Mouse (Mus musculus): Measurements from ENCODE around the gene Klrg2. TPM values are rescaled to one million over a fixed set of nuclear protein-coding genes. Genes with fewer than 3 reads are reported as not detected.
A peak's percentile ranks its signal among the peaks of the same experiment; 100 is the strongest.

Gene Klrg2
- total and polyA plus RNA-seq, 3 experiments: 1.0 to 6.2 TPM; not detected in 1

- H3K27me3 ChIP-seq (ENCODE audit: control insufficient read depth in 1 of 2, insufficient read depth in 2 of 2, low read length in 2 of 2): no peaks in the 10 kb centered on the region
- no peak for DNase-seq (ENCODE audit: low read depth, low spot score)
- no peaks in the 10 kb centered on the region for H3K9me3 ChIP-seq (replicated peaks; ENCODE audit: insufficient read depth, low read length)
- H3K4me1 ChIP-seq (ENCODE audit: control insufficient read depth in 1 of 2, insufficient read depth in 2 of 2, low read length in 2 of 2): peaks cover 0 to 15% of the 10 kb centered on the region in 2 experiments; a peak in 3 of 4 replicates
- no peak overlapping the region for H3K27ac ChIP-seq (ENCODE audit: control insufficient read depth, low read depth, low read length)
- no peak overlapping the region for H3K9ac ChIP-seq (ENCODE audit: control insufficient read depth, low read depth, low read length, poor library complexity, severe bottlenecking)
- H3K79me2 ChIP-seq (ENCODE audit: control insufficient read depth, insufficient read depth, low read length, poor library complexity): peaks cover 20% of the 10 kb centered on the region
- peaks cover 34 to 73% of the 10 kb centered on the region in 2 experiments for H3K36me3 ChIP-seq (ENCODE audit: control insufficient read depth in 1 of 2, insufficient read depth in 2 of 2, low read length in 2 of 2)
- TF ChIP-seq MAFK (IDR thresholded peaks at IDR 0.05; ENCODE audit: borderline replicate concordance, low read depth, low read length) (peak; percentile 99), POLR2A (IDR thresholded peaks at IDR 0.05; ENCODE audit: control insufficient read depth in 1 of 2, insufficient read depth in 1 of 2, low read depth in 1 of 2, low read length in 2 of 2, poor library complexity in 1 of 2) (peak in 1 of 2 experiments; percentile 22; a peak in 1 of 4 replicates), JUND (IDR thresholded peaks at IDR 0.05; ENCODE audit: low read depth, low read length) (no peak), GATA1 (IDR thresholded peaks at IDR 0.05; ENCODE audit: low read depth, low read length) (peak; percentile 31; the same call in 1 of the 2 replicates), SIN3A (IDR thresholded peaks at IDR 0.05; ENCODE audit: low read length) (no peak), ELF1 (IDR thresholded peaks at IDR 0.05; ENCODE audit: low read depth, low read length) (no peak), MEF2A (IDR thresholded peaks at IDR 0.05; ENCODE audit: extremely low read depth, insufficient replicate concordance, low read depth, low read length, poor library complexity, severe bottlenecking) (no peak), MYC (IDR thresholded peaks at IDR 0.05; ENCODE audit: low read depth, low read length) (no peak)
- H3K4me3 ChIP-seq (ENCODE audit: control insufficient read depth in 1 of 2, insufficient read depth in 1 of 2, low read depth in 2 of 2, low read length in 2 of 2): no peak overlapping the region
These were observed 56.8 kb downstream of the Klrg2 start for GRCm38 (mm10) chr6:38580112-38580857.

DNA sequence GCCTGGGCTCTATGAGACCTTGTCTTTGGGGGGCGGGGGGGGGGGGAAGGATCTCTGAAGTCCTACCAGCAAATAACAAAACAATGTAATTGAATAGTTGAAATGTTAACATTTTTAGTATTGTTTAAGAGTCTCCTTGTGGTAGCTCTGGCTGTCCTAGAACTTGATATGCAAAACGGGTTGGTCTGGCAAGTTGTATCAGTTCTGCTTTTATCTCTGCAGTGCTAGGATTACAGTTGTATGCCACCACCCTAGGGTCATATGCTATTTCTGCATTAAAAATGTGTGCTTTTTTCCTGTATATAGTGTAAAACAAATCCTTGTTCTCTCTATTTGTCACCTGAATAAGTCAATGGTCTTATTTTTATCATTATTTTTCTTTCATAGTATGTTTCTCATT, 60.9 kb downstream of the Klrg2 start:
- Histone ChIP-seq H3K27me3 (ENCODE audit: control insufficient read depth in 1 of 2, insufficient read depth in 2 of 2, low read length in 2 of 2) (no peaks in the 10 kb centered on the region), H3K9me3 (replicated peaks; ENCODE audit: insufficient read depth, low read length) (no peaks in the 10 kb centered on the region), H3K9ac (ENCODE audit: control insufficient read depth, low read depth, low read length, poor library complexity, severe bottlenecking) (no peak overlapping the region), H3K27ac (ENCODE audit: control insufficient read depth, low read depth, low read length) (no peak overlapping the region), H3K36me3 (ENCODE audit: control insufficient read depth in 1 of 2, insufficient read depth in 2 of 2, low read length in 2 of 2) (peaks cover 42 to 67% of the 10 kb centered on the region in 2 experiments), H3K4me1 (ENCODE audit: control insufficient read depth in 1 of 2, insufficient read depth in 2 of 2, low read length in 2 of 2) (peaks cover 3 to 15% of the 10 kb centered on the region in 2 experiments), H3K79me2 (ENCODE audit: control insufficient read depth, insufficient read depth, low read length, poor library complexity) (peaks cover 23% of the 10 kb centered on the region), H3K4me3 (ENCODE audit: control insufficient read depth in 1 of 2, insufficient read depth in 1 of 2, low read depth in 2 of 2, low read length in 2 of 2) (no peak overlapping the region)
- DNase-seq (ENCODE audit: low read depth, low spot score): peak; percentile 65
- peak; percentile 71 for TF ChIP-seq GATA1 (IDR thresholded peaks at IDR 0.05; ENCODE audit: low read depth, low read length)
- no peak for TF ChIP-seq MAZ (IDR thresholded peaks at IDR 0.05; ENCODE audit: low read depth, low read length)

Other genes starting within 250 kb of the Klrg2 start
- 12.1 and 13.6 TPM in 2 replicates for gene Ubn2, start 203.3 kb downstream of the Klrg2 start, total RNA-seq (2012; rRNA removed)
- 10 to 100 TPM; 16.0 to 39.4 TPM for gene Ubn2, start 203.3 kb downstream of the Klrg2 start, polyA plus RNA-seq (2012; ENCODE audit: insufficient read depth in 1 of 2, insufficient read length in 2 of 2, low read depth in 1 of 2, low replicate concordance in 2 of 2, missing spikeins in 1 of 2)
- 124 and 148 TPM in 2 replicates for gene Fmc1, start 103.7 kb downstream of the Klrg2 start, total RNA-seq (2012; rRNA removed)
- gene Fmc1, start 103.7 kb downstream of the Klrg2 start, polyA plus RNA-seq (2012; ENCODE audit: insufficient read depth in 1 of 2, insufficient read length in 2 of 2, low read depth in 1 of 2, low replicate concordance in 2 of 2, missing spikeins in 1 of 2): 10 to 100 TPM in 1 of 2 experiments, not detected in 1; 86.1 TPM
- gene Luc7l2, start 85.9 kb downstream of the Klrg2 start, total RNA-seq (2012; rRNA removed): 51.8 and 54.8 TPM in 2 replicates
- 100 to 1,000 TPM; 118 to 129 TPM for gene Luc7l2, start 85.9 kb downstream of the Klrg2 start, polyA plus RNA-seq (2012; ENCODE audit: insufficient read depth in 1 of 2, insufficient read length in 2 of 2, low read depth in 1 of 2, low replicate concordance in 2 of 2, missing spikeins in 1 of 2)
- 5.3 and 6.0 TPM in 2 replicates for gene Clec2l, start 25.8 kb upstream of the Klrg2 start, total RNA-seq (2012; rRNA removed)
- gene Clec2l, start 25.8 kb upstream of the Klrg2 start, polyA plus RNA-seq (2012; ENCODE audit: insufficient read depth in 1 of 2, insufficient read length in 2 of 2, low read depth in 1 of 2, low replicate concordance in 2 of 2, missing spikeins in 1 of 2): 10 to 100 TPM in 1 of 2 experiments, not detected in 1; 10.4 TPM
- 0.54 and 0.65 TPM in 2 replicates for gene Tbxas1, start 238.2 kb upstream of the Klrg2 start, total RNA-seq (2012; rRNA removed)
- gene Tbxas1, start 238.2 kb upstream of the Klrg2 start, polyA plus RNA-seq (2012; ENCODE audit: insufficient read depth in 1 of 2, insufficient read length in 2 of 2, low read depth in 1 of 2, low replicate concordance in 2 of 2, missing spikeins in 1 of 2): 1 to 10 TPM in 1 of 2 experiments, not detected in 1; 2.7 TPM
- gene Hipk2, start 238.9 kb upstream of the Klrg2 start, total RNA-seq (2012; rRNA removed): 3.9 and 4.3 TPM in 2 replicates
- gene Hipk2, start 238.9 kb upstream of the Klrg2 start, polyA plus RNA-seq (2012; ENCODE audit: insufficient read depth in 1 of 2, insufficient read length in 2 of 2, low read depth in 1 of 2, low replicate concordance in 2 of 2, missing spikeins in 1 of 2): 10 to 100 TPM; 14.1 to 85.1 TPM